Mouse (Mus musculus) hindbrain, embryonic 12.5 days (tissue): ENCODE data around the gene Rap1gap. TPM values are rescaled to one million over a fixed set of nuclear protein-coding genes. Genes with fewer than 3 reads are reported as not detected.

Experiments
- ATAC-seq: fragments of 200-750 bp; cut with Nextera tagmentation; 2 replicates; pipeline ENCODE4 v1.8.0; 2017; ENCODE audit warnings: moderate TSS enrichment; ENCODE audit not compliant: low FRiP score
- H3K27ac ChIP-seq: fragments of 300-500 bp; sonication (generic); 2 replicates; pipeline ENCODE4 v1.5.1; 2016; ENCODE audit warnings: mild to moderate bottlenecking
- H3K27me3 ChIP-seq: fragments of 300-500 bp; sonication (generic); 2 replicates; pipeline ENCODE4 v1.6.1; 2016; ENCODE audit warnings: mild to moderate bottlenecking
- H3K36me3 ChIP-seq: fragments of 300-500 bp; sonication (generic); 2 replicates; pipeline ENCODE4 v1.6.1; 2016; ENCODE audit warnings: mild to moderate bottlenecking
- H3K4me1 ChIP-seq: fragments of 300-500 bp; sonication (generic); 2 replicates; pipeline ENCODE4 v1.6.1; 2016
- H3K4me2 ChIP-seq: fragments of 300-500 bp; sonication (generic); replicated peaks from 2 replicates; pipeline ENCODE4 v1.6.1; 2016; ENCODE audit warnings: mild to moderate bottlenecking
- H3K4me3 ChIP-seq: fragments of 300-500 bp; sonication (generic); 2 replicates; pipeline ENCODE4 v1.5.1; 2016; ENCODE audit warnings: mild to moderate bottlenecking
- H3K9ac ChIP-seq: fragments of 300-500 bp; sonication (generic); 2 replicates; pipeline ENCODE4 v1.6.1; 2016; ENCODE audit warnings: mild to moderate bottlenecking, moderate library complexity
- H3K9me3 ChIP-seq: fragments of 300-500 bp; sonication (generic); replicated peaks from 2 replicates; pipeline ENCODE4 v1.6.1; 2016; ENCODE audit warnings: mild to moderate bottlenecking
- WGBS: fragments of 180-500 bp; shearing (Covaris S2); methylation state at CpG from one replicate; pipeline ENCODE4 v1.1.7; 2016; 5-methylcytosine and 5-hydroxymethylcytosine counted together
- polyA plus RNA-seq: library from polyadenylated mRNA; unstranded; fragments of >200 nt; fragmentation: Nextera tagmentation; extraction: Ambion mirVana; gene quantifications from 2 replicates; pipeline ENCODE4 v1.2.1, GENCODE M21; 2016

The Rap1gap gene
- polyA plus RNA-seq, 1 experiment from 2014 or later: 19.8 TPM

GRCm38 (mm10) chr4:137728399-137729154 is 64.1 kb downstream of the Rap1gap start:
- ATAC-seq: peak; percentile 47
- WGBS: 5% methylated on average over 17 of the region's 17 CpGs
- H3K27me3 ChIP-seq: peaks cover 49% of the 10 kb centered on the region
- peaks cover 41% of the 10 kb centered on the region for H3K4me1 ChIP-seq
- no peaks in the 10 kb centered on the region for H3K36me3 ChIP-seq
- H3K9ac ChIP-seq: peak overlapping the region; percentile 44
- peak overlapping the region; percentile 49; the same call in 1 of the 2 replicates for H3K27ac ChIP-seq
- peak overlapping the region; percentile 34 for H3K4me3 ChIP-seq
- peak overlapping the region; percentile 69 for H3K4me2 ChIP-seq
- H3K9me3 ChIP-seq: no peaks in the 10 kb centered on the region

GRCm38 (mm10) chr4:137729155-137729855 is 64.8 kb downstream of the Rap1gap start:
- H3K4me3 ChIP-seq: peak overlapping the region; percentile 34
- no peaks in the 10 kb centered on the region for H3K9me3 ChIP-seq
- H3K36me3 ChIP-seq: no peaks in the 10 kb centered on the region
- peaks cover 41% of the 10 kb centered on the region for H3K27me3 ChIP-seq
- H3K4me1 ChIP-seq: peaks cover 38% of the 10 kb centered on the region
- peak overlapping the region; percentile 44 for H3K9ac ChIP-seq
- H3K27ac ChIP-seq: no peak overlapping the region
- peak overlapping the region; percentile 69 for H3K4me2 ChIP-seq
- ATAC-seq: peak; percentile 22
- 18% methylated on average over 24 of the region's 24 CpGs for WGBS

GRCm38 (mm10) chr4:137730134-137730533 is 65.6 kb downstream of the Rap1gap start:
- H3K27me3 ChIP-seq: peaks cover 39% of the 10 kb centered on the region
- WGBS: 29% methylated on average over 3 of the region's 3 CpGs
- H3K4me1 ChIP-seq: peaks cover 38% of the 10 kb centered on the region
- H3K9me3 ChIP-seq: no peaks in the 10 kb centered on the region
- H3K4me3 ChIP-seq: no peak overlapping the region
- no peaks in the 10 kb centered on the region for H3K36me3 ChIP-seq
- H3K27ac ChIP-seq: no peak overlapping the region
- H3K9ac ChIP-seq: peak overlapping the region; percentile 23; the same call in 1 of the 2 replicates
- ATAC-seq: peak; percentile 53; the same call in 1 of the 2 replicates
- no peak overlapping the region for H3K4me2 ChIP-seq

GRCm38 (mm10) chr4:137730757-137731156 is 66.2 kb downstream of the Rap1gap start:
- Histone ChIP-seq H3K36me3 (no peaks in the 10 kb centered on the region), H3K9ac (no peak overlapping the region), H3K9me3 (no peaks in the 10 kb centered on the region), H3K27ac (no peak overlapping the region), H3K4me1 (peaks cover 42% of the 10 kb centered on the region), H3K4me3 (no peak overlapping the region), H3K27me3 (peaks cover 39% of the 10 kb centered on the region), H3K4me2 (no peak overlapping the region)
- ATAC-seq: no peak
- WGBS: 79% methylated on average over 8 of the region's 8 CpGs

- WGBS: 74% methylated on average over 10 of the region's 10 CpGs
- Histone ChIP-seq H3K27me3 (peaks cover 35% of the 10 kb centered on the region), H3K9me3 (no peaks in the 10 kb centered on the region), H3K4me3 (no peak overlapping the region), H3K36me3 (no peaks in the 10 kb centered on the region), H3K27ac (no peak overlapping the region), H3K4me2 (no peak overlapping the region), H3K9ac (no peak overlapping the region), H3K4me1 (peaks cover 49% of the 10 kb centered on the region)
- ATAC-seq: no peak
These were observed 67.4 kb downstream of the Rap1gap start for GRCm38 (mm10) chr4:137731891-137732290.

- peaks cover 45% of the 10 kb centered on the region for H3K4me1 ChIP-seq
- H3K4me2 ChIP-seq: no peak overlapping the region
- H3K27me3 ChIP-seq: peaks cover 31% of the 10 kb centered on the region
- H3K9me3 ChIP-seq: no peaks in the 10 kb centered on the region
- no peak overlapping the region for H3K27ac ChIP-seq
- H3K4me3 ChIP-seq: no peak overlapping the region
- no peak overlapping the region for H3K9ac ChIP-seq
- no peaks in the 10 kb centered on the region for H3K36me3 ChIP-seq
- ATAC-seq: no peak
- 81% methylated on average over 3 of the region's 3 CpGs for WGBS
These were observed 67.8 kb downstream of the Rap1gap start for GRCm38 (mm10) chr4:137732361-137732760.

GRCm38 (mm10) chr4:137732962-137733361 is 68.4 kb downstream of the Rap1gap start:
- WGBS: 78% methylated on average over 3 of the region's 3 CpGs
- Histone ChIP-seq H3K36me3 (no peaks in the 10 kb centered on the region), H3K4me1 (peaks cover 41% of the 10 kb centered on the region), H3K27ac (no peak overlapping the region), H3K4me3 (no peak overlapping the region), H3K9ac (no peak overlapping the region), H3K9me3 (no peaks in the 10 kb centered on the region), H3K4me2 (no peak overlapping the region), H3K27me3 (peaks cover 27% of the 10 kb centered on the region)
- ATAC-seq: no peak

GRCm38 (mm10) chr4:137733459-137733858 is 68.9 kb downstream of the Rap1gap start:
- WGBS: 81% methylated on average over 5 of the region's 5 CpGs
- peaks cover 22% of the 10 kb centered on the region for H3K27me3 ChIP-seq
- H3K9me3 ChIP-seq: no peaks in the 10 kb centered on the region
- H3K9ac ChIP-seq: no peak overlapping the region
- no peak for ATAC-seq
- H3K4me3 ChIP-seq: no peak overlapping the region
- H3K4me1 ChIP-seq: peaks cover 36% of the 10 kb centered on the region
- no peak overlapping the region for H3K27ac ChIP-seq
- H3K36me3 ChIP-seq: no peaks in the 10 kb centered on the region
- H3K4me2 ChIP-seq: no peak overlapping the region

- 45% methylated on average over 11 of the region's 11 CpGs for WGBS
- H3K27ac ChIP-seq: 0 out of 2 replicates have a peak overlapping the region, but pooled peaks have one; percentile 12
These were observed 71.7 kb downstream of the Rap1gap start for GRCm38 (mm10) chr4:137736220-137736701.

GRCm38 (mm10) chr4:137737760-137738159 is 73.2 kb downstream of the Rap1gap start:
- no peaks in the 10 kb centered on the region for H3K36me3 ChIP-seq
- no peak for ATAC-seq
- H3K4me2 ChIP-seq: no peak overlapping the region
- peaks cover 22% of the 10 kb centered on the region for H3K4me1 ChIP-seq
- no peak overlapping the region for H3K9ac ChIP-seq
- H3K27ac ChIP-seq: no peak overlapping the region
- H3K4me3 ChIP-seq: no peak overlapping the region
- H3K27me3 ChIP-seq: peaks cover 2% of the 10 kb centered on the region; the same call in 1 of the 2 replicates
- WGBS: 67% methylated on average over 3 of the region's 3 CpGs
- no peaks in the 10 kb centered on the region for H3K9me3 ChIP-seq

More at GRCm38 (mm10) chr4:137736220-137736701, 71.7 kb downstream of the Rap1gap start:
- H3K4me3 ChIP-seq: no peak overlapping the region
- H3K27me3 ChIP-seq: peaks cover 8% of the 10 kb centered on the region
- peak; percentile 19; the same call in 1 of the 2 replicates for ATAC-seq
- no peak overlapping the region for H3K4me2 ChIP-seq
- no peak overlapping the region; the same call in 1 of the 2 replicates for H3K9ac ChIP-seq
- peaks cover 22% of the 10 kb centered on the region for H3K4me1 ChIP-seq
- H3K36me3 ChIP-seq: no peaks in the 10 kb centered on the region
- H3K9me3 ChIP-seq: no peaks in the 10 kb centered on the region

- H3K4me1 ChIP-seq: peaks cover 22% of the 10 kb centered on the region
- H3K36me3 ChIP-seq: no peaks in the 10 kb centered on the region
- peak overlapping the region; percentile 6; the same call in 1 of the 2 replicates for H3K4me3 ChIP-seq
- peak; percentile 61 for ATAC-seq
- H3K4me2 ChIP-seq: peak overlapping the region; percentile 45
- H3K9me3 ChIP-seq: no peaks in the 10 kb centered on the region
- H3K27me3 ChIP-seq: no peaks in the 10 kb centered on the region
- 50% methylated on average over 9 of the region's 9 CpGs for WGBS
- H3K27ac ChIP-seq: no peak overlapping the region
- no peak overlapping the region for H3K9ac ChIP-seq
These were observed 74.8 kb downstream of the Rap1gap start for GRCm38 (mm10) chr4:137739151-137739923.

GRCm38 (mm10) chr4:137740350-137740749 is 75.8 kb downstream of the Rap1gap start:
- no peak for ATAC-seq
- no peaks in the 10 kb centered on the region for H3K36me3 ChIP-seq
- no peaks in the 10 kb centered on the region for H3K27me3 ChIP-seq
- 90% methylated on average over 7 of the region's 7 CpGs for WGBS
- no peak overlapping the region for H3K9ac ChIP-seq
- no peaks in the 10 kb centered on the region for H3K9me3 ChIP-seq
- no peak overlapping the region for H3K4me3 ChIP-seq
- no peak overlapping the region for H3K4me2 ChIP-seq
- no peak overlapping the region for H3K27ac ChIP-seq
- H3K4me1 ChIP-seq: peaks cover 20% of the 10 kb centered on the region
